Comparison of ENCODE assay signal across 8 mouse cellular contexts in the genomic region with DNA sequence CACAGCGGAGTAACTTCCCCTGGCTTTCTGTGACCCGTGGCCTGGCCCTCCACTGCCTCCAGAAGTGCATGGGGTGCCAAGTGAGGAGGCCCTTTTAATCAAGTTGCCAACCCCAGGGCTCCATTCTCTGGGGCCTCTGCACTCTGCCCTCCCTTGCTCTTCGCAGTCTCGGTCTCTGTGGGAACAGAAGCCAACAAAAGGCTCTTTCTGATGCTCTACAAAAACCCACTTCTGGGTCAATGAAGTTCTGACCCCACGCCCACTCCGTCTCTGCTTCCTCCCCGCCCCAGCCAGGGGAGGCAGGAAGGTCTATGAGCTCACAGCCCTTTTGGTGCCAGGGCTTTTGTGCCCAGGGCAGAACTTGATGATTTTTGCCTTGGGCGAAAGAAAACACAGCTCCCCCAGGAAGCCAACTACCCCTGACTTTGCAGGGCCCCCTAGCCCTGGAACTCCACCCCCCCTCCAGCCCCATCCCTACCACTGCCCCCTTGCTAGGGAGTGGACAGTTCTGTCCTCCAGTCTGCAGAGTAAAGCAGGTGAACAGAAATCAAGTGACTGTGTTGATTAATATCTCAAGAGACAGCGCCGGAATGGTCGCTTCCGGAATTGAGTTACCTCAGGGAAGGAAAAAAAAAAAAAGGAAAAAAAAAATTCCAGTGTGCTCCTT.
A peak's percentile ranks its signal among the peaks of the same experiment; 100 is the strongest.
DNase-seq lines count a peak whose midpoint lies in the region; ATAC-seq lines count a peak whose summit lies in the region.

No protein-coding gene starts in this region.

- peak overlapping the region; percentile 11; the same call in 1 of the 2 replicates for H3K4me3 ChIP-seq in hindbrain, embryonic 10.5 days

- H3K4me1 ChIP-seq in hindbrain, embryonic 10.5 days (replicated peaks) = peaks cover 95% of the 10 kb centered on the region

- H3K27ac ChIP-seq in hindbrain, embryonic 10.5 days = peak overlapping the region; percentile 85

- 18% methylated on average over 12 of the region's 12 CpGs for WGBS in hindbrain, embryonic 10.5 days

- no peak for ATAC-seq in megakaryocyte progenitor cell, adult 5-6 weeks (replicated peaks; ENCODE audit: poor library complexity)

- no peaks in the 10 kb centered on the region for H3K9me3 ChIP-seq in hindbrain, embryonic 10.5 days

- peak; percentile 51 for DNase-seq in cerebellum, adult 9-11 months
- no peak for DNase-seq in cerebellum, adult 11-12 months
- peak; percentile 98 for DNase-seq in Muller cell, postnatal 12 days (ENCODE audit: inconsistent ontology term)
- DNase-seq in hindbrain, embryonic 10.5 days (ENCODE audit: low spot score) = peak; percentile 82
- DNase-seq in layer of hippocampus, postnatal 10 days (ENCODE audit: low spot score in 2 of 2) = peak; percentile 37 to 54
- DNase-seq in retina, embryonic 14.5 days (ENCODE audit: low spot score) = peak; percentile 91
- DNase-seq in testis, postnatal 14 days (ENCODE audit: low spot score) = no peak

- H3K36me3 ChIP-seq in hindbrain, embryonic 10.5 days = peaks cover 49% of the 10 kb centered on the region

- no peaks in the 10 kb centered on the region for H3K27me3 ChIP-seq in hindbrain, embryonic 10.5 days (ENCODE audit: insufficient read depth, poor library complexity, severe bottlenecking)

Comparison
In these comparisons a context has a peak if more than half of its experiments do, and no peak if none do; other contexts are left out.
1. DNase-seq: peak in cerebellum, adult 9-11 months (single experiment), Muller cell, postnatal 12 days (single experiment), hindbrain, embryonic 10.5 days (single experiment), layer of hippocampus, postnatal 10 days (2 of 2) and retina, embryonic 14.5 days (single experiment); none in cerebellum, adult 11-12 months (single experiment) and testis, postnatal 14 days (single experiment).